Mouse (Mus musculus): Measurements from ENCODE around the gene Galr3. TPM values are rescaled to one million over a fixed set of nuclear protein-coding genes. Genes with fewer than 3 reads are reported as not detected.

The Galr3 gene
- total and polyA plus RNA-seq, 3 experiments: 2.6 to 4.5 TPM; not detected in 1

GRCm38 (mm10) chr15:79062376-79063159, 20.9 kb downstream of the Galr3 start, which contains the start of gene Ankrd54:
Gene Ankrd54, minus strand, starts transcription at chr15:79062893.
- peak within 1 kb of the TSS; percentile 80 to 88 for H3K4me3 ChIP-seq (ENCODE audit: control insufficient read depth in 1 of 2, insufficient read depth in 1 of 2, low read depth in 2 of 2, low read length in 2 of 2)
- no peaks in the 10 kb centered on the region for H3K27me3 ChIP-seq (ENCODE audit: control insufficient read depth in 1 of 2, insufficient read depth in 2 of 2, low read length in 2 of 2)
- DNase-seq (ENCODE audit: low read depth, low spot score): peak; percentile 100
- no peaks in the 10 kb centered on the region for H3K9me3 ChIP-seq (replicated peaks; ENCODE audit: insufficient read depth, low read length)
- peaks cover 0 to 33% of the 10 kb centered on the region in 2 experiments; a peak in 2 of 4 replicates for H3K36me3 ChIP-seq (ENCODE audit: control insufficient read depth in 1 of 2, insufficient read depth in 2 of 2, low read length in 2 of 2)
- peaks cover 0 to 27% of the 10 kb centered on the region in 2 experiments; a peak in 3 of 4 replicates for H3K4me1 ChIP-seq (ENCODE audit: control insufficient read depth in 1 of 2, insufficient read depth in 2 of 2, low read length in 2 of 2)
- peak within 1 kb of the TSS; percentile 62 for H3K27ac ChIP-seq (ENCODE audit: control insufficient read depth, low read depth, low read length)
- peak within 1 kb of the TSS; percentile 86 for H3K9ac ChIP-seq (ENCODE audit: control insufficient read depth, low read depth, low read length, poor library complexity, severe bottlenecking)
- H3K79me2 ChIP-seq (ENCODE audit: control insufficient read depth, insufficient read depth, low read length, poor library complexity): peaks cover 12% of the 10 kb centered on the region
- TF ChIP-seq RCOR1 (IDR thresholded peaks at IDR 0.05; ENCODE audit: low read depth, low read length) (no peak), UBTF (IDR thresholded peaks at IDR 0.05; ENCODE audit: borderline replicate concordance, insufficient read depth, low read depth, low read length) (peak; percentile 92; the same call in 1 of the 2 replicates), MYB (IDR thresholded peaks at IDR 0.05; ENCODE audit: low read depth, low read length) (0 out of 2 replicates have a peak, but pooled peaks have one; percentile 42), SMC3 (IDR thresholded peaks at IDR 0.05; ENCODE audit: low read depth, low read length) (no peak), JUND (IDR thresholded peaks at IDR 0.05; ENCODE audit: low read depth, low read length) (no peak; the same call in 1 of the 2 replicates), USF2 (IDR thresholded peaks at IDR 0.05; ENCODE audit: borderline replicate concordance in 1 of 2, insufficient read depth in 1 of 2, low read depth in 1 of 2, low read length in 2 of 2) (no peak), POLR2AphosphoS5 (IDR thresholded peaks at IDR 0.05; ENCODE audit: borderline replicate concordance, low read depth, low read length) (no peak), GATA1 (IDR thresholded peaks at IDR 0.05; ENCODE audit: low read depth, low read length) (no peak), TCF12 (IDR thresholded peaks at IDR 0.05; ENCODE audit: low read depth, low read length) (no peak; the same call in 1 of the 2 replicates), NELFE (IDR thresholded peaks at IDR 0.05; ENCODE audit: low read depth, low read length) (peak; percentile 69), MAX (IDR thresholded peaks at IDR 0.05; ENCODE audit: low read length) (peak; percentile 73), MEF2A (IDR thresholded peaks at IDR 0.05; ENCODE audit: extremely low read depth, insufficient replicate concordance, low read depth, low read length, poor library complexity, severe bottlenecking) (no peak), ZNF384 (IDR thresholded peaks at IDR 0.05; ENCODE audit: low read depth, low read length) (no peak), MAFK (IDR thresholded peaks at IDR 0.05; ENCODE audit: borderline replicate concordance, low read depth, low read length) (no peak), ZMIZ1 (IDR thresholded peaks at IDR 0.05; ENCODE audit: low read depth, low read length) (no peak), POLR2AphosphoS2 (IDR thresholded peaks at IDR 0.05; ENCODE audit: low read length) (0 out of 2 replicates have a peak, but pooled peaks have one; percentile 57), BHLHE40 (IDR thresholded peaks at IDR 0.05; ENCODE audit: borderline replicate concordance, low read depth, low read length) (no peak), GABPA (IDR thresholded peaks at IDR 0.05; ENCODE audit: low read depth, low read length) (no peak), HCFC1 (IDR thresholded peaks at IDR 0.05; ENCODE audit: low read depth, low read length) (peak; percentile 83), ELF1 (IDR thresholded peaks at IDR 0.05; ENCODE audit: low read depth, low read length) (no peak), SIN3A (IDR thresholded peaks at IDR 0.05; ENCODE audit: low read length) (peak; percentile 86), ZKSCAN1 (IDR thresholded peaks at IDR 0.05; ENCODE audit: low read depth, low read length) (no peak), E2F4 (IDR thresholded peaks at IDR 0.05; ENCODE audit: borderline replicate concordance, low read depth, low read length) (peak; percentile 48; the same call in 1 of the 2 replicates), POLR2A (IDR thresholded peaks at IDR 0.05; ENCODE audit: control insufficient read depth in 1 of 2, insufficient read depth in 1 of 2, low read depth in 1 of 2, low read length in 2 of 2, poor library complexity in 1 of 2) (peak; percentile 70 to 77), EP300 (IDR thresholded peaks at IDR 0.05; ENCODE audit: low read depth in 1 of 2, low read length in 2 of 2) (no peak), MYC (IDR thresholded peaks at IDR 0.05; ENCODE audit: low read depth, low read length) (no peak), NRF1 (IDR thresholded peaks at IDR 0.05; ENCODE audit: insufficient read depth, low read depth, low read length, poor library complexity, severe bottlenecking) (peak; percentile 43; the same call in 1 of the 2 replicates), MAZ (IDR thresholded peaks at IDR 0.05; ENCODE audit: low read depth, low read length) (no peak; the same call in 1 of the 2 replicates), MXI1 (IDR thresholded peaks at IDR 0.05; ENCODE audit: low read depth, low read length) (peak; percentile 77; the same call in 1 of the 2 replicates), ZC3H11A (IDR thresholded peaks at IDR 0.05; ENCODE audit: low read depth, low read length) (no peak), TBP (IDR thresholded peaks at IDR 0.05; ENCODE audit: low read depth, low read length) (peak; percentile 63; the same call in 1 of the 2 replicates), ETS1 (IDR thresholded peaks at IDR 0.05; ENCODE audit: low read depth, low read length) (no peak), CHD1 (IDR thresholded peaks at IDR 0.05; ENCODE audit: low read depth, low read length) (no peak), RAD21 (IDR thresholded peaks at IDR 0.05; ENCODE audit: low read depth, low read length) (no peak), TAL1 (IDR thresholded peaks at IDR 0.05; ENCODE audit: low read length) (no peak)
